Mouse (Mus musculus): ENCODE measurements around the gene Kazn.

Gene Kazn

GRCm38 (mm10) chr4:142196626-142197025 lies 42.6 kb downstream of the Kazn start:
- no peak for DNase-seq (ENCODE audit: low read depth in 2 of 2, low spot score in 2 of 2)

GRCm38 (mm10) chr4:142193780-142194179 lies 45.4 kb downstream of the Kazn start:
- no peak for DNase-seq (ENCODE audit: low read depth in 2 of 2, low spot score in 2 of 2)

- DNase-seq (ENCODE audit: low read depth in 2 of 2, low spot score in 2 of 2) = no peak
These were observed 46.0 kb downstream of the Kazn start for GRCm38 (mm10) chr4:142193151-142193578.

- no peak for DNase-seq (ENCODE audit: low read depth in 2 of 2, low spot score in 2 of 2)
These were observed 49.2 kb downstream of the Kazn start for GRCm38 (mm10) chr4:142189960-142190359.

- DNase-seq (ENCODE audit: low read depth in 2 of 2, low spot score in 2 of 2) = no peak
These were observed 50.7 kb downstream of the Kazn start for GRCm38 (mm10) chr4:142188501-142188900.

- no peak for DNase-seq (ENCODE audit: low read depth in 2 of 2, low spot score in 2 of 2)
These were observed 53.0 kb downstream of the Kazn start for GRCm38 (mm10) chr4:142186155-142186554.

GRCm38 (mm10) chr4:142185533-142185900 lies 53.7 kb downstream of the Kazn start:
- DNase-seq (ENCODE audit: low read depth in 2 of 2, low spot score in 2 of 2) = no peak

- DNase-seq (ENCODE audit: low read depth in 2 of 2, low spot score in 2 of 2) = no peak
These were observed 54.2 kb downstream of the Kazn start for GRCm38 (mm10) chr4:142184852-142185532.

GRCm38 (mm10) chr4:142183591-142183990 lies 55.6 kb downstream of the Kazn start:
- DNase-seq (ENCODE audit: low read depth in 2 of 2, low spot score in 2 of 2) = no peak

GRCm38 (mm10) chr4:142183015-142183414 lies 56.2 kb downstream of the Kazn start:
- no peak for DNase-seq (ENCODE audit: low read depth in 2 of 2, low spot score in 2 of 2)

GRCm38 (mm10) chr4:142181646-142182045 lies 57.6 kb downstream of the Kazn start:
- DNase-seq (ENCODE audit: low read depth in 2 of 2, low spot score in 2 of 2) = no peak

- no peak for DNase-seq (ENCODE audit: low read depth in 2 of 2, low spot score in 2 of 2)
These were observed 58.3 kb downstream of the Kazn start for GRCm38 (mm10) chr4:142180874-142181273.

- no peak for DNase-seq (ENCODE audit: low read depth in 2 of 2, low spot score in 2 of 2)
These were observed 58.9 kb downstream of the Kazn start for GRCm38 (mm10) chr4:142180289-142180688.

- no peak for DNase-seq (ENCODE audit: low read depth in 2 of 2, low spot score in 2 of 2)
These were observed 59.7 kb downstream of the Kazn start for GRCm38 (mm10) chr4:142179531-142179930.

- no peak for DNase-seq (ENCODE audit: low read depth in 2 of 2, low spot score in 2 of 2)
These were observed 62.5 kb downstream of the Kazn start for GRCm38 (mm10) chr4:142176732-142177131.

- no peak for DNase-seq (ENCODE audit: low read depth in 2 of 2, low spot score in 2 of 2)
These were observed 65.2 kb downstream of the Kazn start for GRCm38 (mm10) chr4:142173981-142174485.

- no peak for DNase-seq (ENCODE audit: low read depth in 2 of 2, low spot score in 2 of 2)
These were observed 66.3 kb downstream of the Kazn start for GRCm38 (mm10) chr4:142172942-142173341.

GRCm38 (mm10) chr4:142171788-142172497 lies 67.3 kb downstream of the Kazn start:
- DNase-seq (ENCODE audit: low read depth in 2 of 2, low spot score in 2 of 2) = no peak

GRCm38 (mm10) chr4:142170882-142171768 lies 68.1 kb downstream of the Kazn start:
- no peak for DNase-seq (ENCODE audit: low read depth in 2 of 2, low spot score in 2 of 2)

GRCm38 (mm10) chr4:142169636-142170035 lies 69.6 kb downstream of the Kazn start:
- DNase-seq (ENCODE audit: low read depth in 2 of 2, low spot score in 2 of 2) = no peak

GRCm38 (mm10) chr4:142168352-142168751 lies 70.8 kb downstream of the Kazn start:
- DNase-seq (ENCODE audit: low read depth in 2 of 2, low spot score in 2 of 2) = no peak
